Mouse (Mus musculus) granulocyte monocyte progenitor cell, adult 5-6 weeks (primary cell): Measurements from ENCODE around the gene Immp2l. TPM values are rescaled to one million over a fixed set of nuclear protein-coding genes. Genes with fewer than 3 reads are reported as not detected.

Experiments used
- ATAC-seq: replicated peaks from 2 replicates; pipeline ENCODE4 v1.8.0; 2016; ENCODE audit warnings: mild to moderate bottlenecking, moderate TSS enrichment, inconsistent platforms; ENCODE audit not compliant: poor library complexity, severe bottlenecking
- total RNA-seq, 2 experiments: library from RNA; stranded (forward) in 1 of 2; stranded (reverse) in 1 of 2; fragments of 200-712, 200-1000 nt in 1 of 2; fragments of >200 nt in 1 of 2; fragmentation: Nextera tagmentation in 1 of 2; gene quantifications; 2 replicates each; pipeline ENCODE4 v1.2.3; 2014 to 2017

Gene Immp2l
- total RNA-seq, 2 experiments from 2014 or later = 3.5 to 8.3 TPM

- ATAC-seq = no peak
These were observed 135.7 kb downstream of the Immp2l start for GRCm38 (mm10) chr12:41159543-41159942.

- ATAC-seq = no peak
These were observed 143.9 kb downstream of the Immp2l start for GRCm38 (mm10) chr12:41167802-41168201.

- ATAC-seq = no peak
These were observed 146.2 kb downstream of the Immp2l start for GRCm38 (mm10) chr12:41170051-41170450.

- peak; percentile 78 for ATAC-seq
These were observed 159.0 kb downstream of the Immp2l start for GRCm38 (mm10) chr12:41182856-41183255.

- no peak for ATAC-seq
These were observed 161.2 kb downstream of the Immp2l start for GRCm38 (mm10) chr12:41185060-41185459.

- ATAC-seq = no peak
These were observed 161.6 kb downstream of the Immp2l start for GRCm38 (mm10) chr12:41185509-41185908.

GRCm38 (mm10) chr12:41192829-41193228 is 168.9 kb downstream of the Immp2l start:
- no peak for ATAC-seq

GRCm38 (mm10) chr12:41196374-41196773 is 172.5 kb downstream of the Immp2l start:
- no peak for ATAC-seq

GRCm38 (mm10) chr12:41215186-41215585 is 191.3 kb downstream of the Immp2l start:
- no peak for ATAC-seq

- ATAC-seq = no peak
These were observed 198.0 kb downstream of the Immp2l start for GRCm38 (mm10) chr12:41221893-41222292.

GRCm38 (mm10) chr12:41223686-41224085 is 199.8 kb downstream of the Immp2l start:
- no peak for ATAC-seq

- no peak for ATAC-seq
These were observed 200.6 kb downstream of the Immp2l start for GRCm38 (mm10) chr12:41224538-41224937.

GRCm38 (mm10) chr12:41231966-41232365 is 208.1 kb downstream of the Immp2l start:
- ATAC-seq = no peak

- no peak for ATAC-seq
These were observed 214.0 kb downstream of the Immp2l start for GRCm38 (mm10) chr12:41237880-41238279.

- ATAC-seq = no peak
These were observed 217.3 kb downstream of the Immp2l start for GRCm38 (mm10) chr12:41241221-41241620.

- ATAC-seq = no peak
These were observed 224.4 kb downstream of the Immp2l start for GRCm38 (mm10) chr12:41248254-41248653.

- no peak for ATAC-seq
These were observed 226.2 kb downstream of the Immp2l start for GRCm38 (mm10) chr12:41250123-41250522.

- no peak for ATAC-seq
These were observed 234.0 kb downstream of the Immp2l start for GRCm38 (mm10) chr12:41257905-41258304.

GRCm38 (mm10) chr12:41259608-41260007 is 235.7 kb downstream of the Immp2l start:
- no peak for ATAC-seq

GRCm38 (mm10) chr12:41274136-41274535 is 250.2 kb downstream of the Immp2l start:
- ATAC-seq = no peak

- no peak for ATAC-seq
These were observed 251.5 kb downstream of the Immp2l start for GRCm38 (mm10) chr12:41275361-41275760.

GRCm38 (mm10) chr12:41277896-41278295 is 254.0 kb downstream of the Immp2l start:
- ATAC-seq = no peak

- ATAC-seq = no peak
These were observed 265.2 kb downstream of the Immp2l start for GRCm38 (mm10) chr12:41289047-41289446.
